Mouse (Mus musculus) hindbrain, embryonic 16.5 days (tissue): ENCODE measurements around the gene Ppp1r9b. TPM values are rescaled to one million over a fixed set of nuclear protein-coding genes. Genes with fewer than 3 reads are reported as not detected.

Source experiments
- ATAC-seq: fragments of 200-750 bp; cut with Nextera tagmentation; 2 replicates; pipeline ENCODE4 v1.8.0; 2017; ENCODE audit warnings: moderate TSS enrichment, moderate library complexity
- H3K27ac ChIP-seq: fragments of 300-500 bp; sonication (generic); 2 replicates; pipeline ENCODE4 v1.5.1; 2014; ENCODE audit warnings: low read depth, mild to moderate bottlenecking, control low read depth, low read length, moderate library complexity
- H3K27me3 ChIP-seq: fragments of 300-500 bp; sonication (generic); replicated peaks from 2 replicates; pipeline ENCODE4 v1.6.1; 2014; ENCODE audit warnings: low read length; ENCODE audit not compliant: control insufficient read depth, insufficient read depth
- H3K36me3 ChIP-seq: fragments of 300-500 bp; sonication (generic); 2 replicates; pipeline ENCODE4 v1.6.1; 2014; ENCODE audit warnings: mild to moderate bottlenecking, low read length, moderate library complexity, mixed read lengths; ENCODE audit not compliant: control insufficient read depth, insufficient read depth
- H3K4me1 ChIP-seq: fragments of 300-500 bp; sonication (generic); 2 replicates; pipeline ENCODE4 v1.6.1; 2014; ENCODE audit warnings: low read depth, low read length; ENCODE audit not compliant: control insufficient read depth, insufficient read depth
- H3K4me2 ChIP-seq: fragments of 300-500 bp; sonication (generic); 2 replicates; pipeline ENCODE4 v1.6.1; 2014; ENCODE audit warnings: mild to moderate bottlenecking, low read length, control low read depth, moderate library complexity
- H3K4me3 ChIP-seq: fragments of 300-500 bp; sonication (generic); 2 replicates; pipeline ENCODE4 v1.5.1; 2014; ENCODE audit warnings: mild to moderate bottlenecking, low read length, control low read depth, moderate library complexity
- H3K9ac ChIP-seq: fragments of 300-500 bp; sonication (generic); 2 replicates; pipeline ENCODE4 v1.6.1; 2014; ENCODE audit warnings: low read depth, mild to moderate bottlenecking, control low read depth, low read length, moderate library complexity
- H3K9me3 ChIP-seq: fragments of 300-500 bp; sonication (generic); 2 replicates; pipeline ENCODE4 v1.6.1; 2014; ENCODE audit warnings: mild to moderate bottlenecking, low read length, moderate library complexity; ENCODE audit not compliant: control insufficient read depth
- WGBS: fragments of 180-500 bp; shearing (Covaris S2); extraction: QIAGEN DNeasy Blood & Tissue Kit; methylation state at CpG from one replicate; pipeline ENCODE4 v1.1.7; 2014; 5-methylcytosine and 5-hydroxymethylcytosine counted together
- polyA plus RNA-seq: library from polyadenylated mRNA; unstranded; fragments of >200 nt; fragmentation: Nextera tagmentation; extraction: Ambion mirVana; gene quantifications from 2 replicates; pipeline ENCODE4 v1.2.1, GENCODE M21; 2015

The Ppp1r9b gene
- polyA plus RNA-seq, result 17.8 and 18.8 TPM in 2 replicates

DNA sequence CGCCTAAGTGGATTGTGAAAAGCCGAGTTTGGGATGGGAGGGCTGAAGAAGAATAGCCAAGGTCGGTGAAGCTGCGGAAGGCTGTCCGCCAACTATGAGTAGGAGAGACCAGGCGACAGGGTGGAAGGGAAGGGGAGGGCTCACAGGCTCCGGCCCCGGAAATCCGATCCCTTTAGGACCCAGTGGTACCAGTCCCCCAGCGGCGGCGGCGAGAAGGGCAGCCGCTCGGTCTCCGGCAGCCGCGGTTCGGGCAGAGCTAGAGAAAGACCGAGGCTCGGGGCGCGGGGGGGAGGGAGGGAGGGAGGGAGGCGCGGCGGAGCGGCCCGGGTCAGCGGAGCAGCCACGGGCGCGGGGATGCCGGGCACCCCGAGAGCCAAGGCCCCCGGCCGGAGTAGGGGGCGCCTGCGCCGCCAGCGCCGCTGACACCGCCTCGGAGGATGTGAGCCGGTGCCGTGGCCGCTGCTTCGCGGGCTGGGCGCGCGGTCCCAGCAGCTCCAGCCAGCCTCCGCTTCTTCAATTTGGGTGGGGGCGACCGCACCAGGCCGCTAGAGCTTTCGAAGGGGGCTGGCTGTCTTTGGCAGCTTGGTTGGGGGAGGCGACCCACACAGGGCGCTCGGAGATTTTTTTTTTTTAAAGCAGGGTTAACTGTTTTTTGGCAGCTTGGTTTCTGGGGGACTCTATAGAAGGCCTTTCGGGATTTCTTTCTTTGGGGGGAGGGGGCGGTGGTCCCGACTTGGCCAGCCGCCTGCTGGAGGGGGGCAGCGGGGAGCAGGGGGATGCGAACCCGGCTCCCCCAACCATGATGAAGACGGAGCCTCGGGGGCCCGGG, at the start of gene Ppp1r9b:
Gene Ppp1r9b, plus strand, starts transcription at position 287 of the 829 bp plus-strand sequence.
- no peaks in the 10 kb centered on the region for H3K9me3 ChIP-seq
- peaks cover 49% of the 10 kb centered on the region for H3K4me1 ChIP-seq
- peak within 1 kb of the TSS; percentile 86 for H3K9ac ChIP-seq
- H3K27me3 ChIP-seq, result no peaks in the 10 kb centered on the region
- peak within 1 kb of the TSS; percentile 95 for H3K27ac ChIP-seq
- WGBS, result under 1% methylated on average over 52 of the region's 69 CpGs
- ATAC-seq, result peak; percentile 77
- H3K36me3 ChIP-seq, result no peaks in the 10 kb centered on the region
- peak within 1 kb of the TSS; percentile 68 for H3K4me3 ChIP-seq
- peak within 1 kb of the TSS; percentile 96 for H3K4me2 ChIP-seq

DNA sequence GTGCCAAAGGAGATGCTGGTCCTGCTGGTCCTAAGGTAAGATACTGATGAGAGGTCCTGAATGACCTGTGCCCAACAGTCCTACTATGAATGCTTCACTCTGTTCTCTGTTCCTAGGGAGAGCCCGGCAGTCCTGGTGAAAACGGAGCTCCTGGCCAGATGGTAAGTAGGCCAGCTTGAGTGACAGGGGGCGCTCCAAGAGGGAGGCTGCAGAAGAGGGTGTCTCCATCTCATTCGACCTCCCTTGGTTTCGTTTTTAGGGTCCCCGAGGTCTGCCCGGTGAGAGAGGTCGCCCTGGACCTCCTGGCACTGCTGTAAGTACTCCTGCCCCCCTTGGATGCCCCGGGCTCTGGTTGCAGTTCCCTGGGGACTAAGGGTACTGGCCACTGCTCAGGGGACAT, 49.7 kb upstream of the Ppp1r9b start:
- 37% methylated on average over 9 of the region's 9 CpGs for WGBS
- Histone ChIP-seq H3K9ac (no peak overlapping the region), H3K4me2 (no peak overlapping the region), H3K36me3 (no peaks in the 10 kb centered on the region), H3K27me3 (peaks cover 21% of the 10 kb centered on the region), H3K9me3 (no peaks in the 10 kb centered on the region), H3K27ac (no peak overlapping the region), H3K4me1 (peaks cover 12% of the 10 kb centered on the region), H3K4me3 (no peak overlapping the region)
- ATAC-seq, result no peak

DNA sequence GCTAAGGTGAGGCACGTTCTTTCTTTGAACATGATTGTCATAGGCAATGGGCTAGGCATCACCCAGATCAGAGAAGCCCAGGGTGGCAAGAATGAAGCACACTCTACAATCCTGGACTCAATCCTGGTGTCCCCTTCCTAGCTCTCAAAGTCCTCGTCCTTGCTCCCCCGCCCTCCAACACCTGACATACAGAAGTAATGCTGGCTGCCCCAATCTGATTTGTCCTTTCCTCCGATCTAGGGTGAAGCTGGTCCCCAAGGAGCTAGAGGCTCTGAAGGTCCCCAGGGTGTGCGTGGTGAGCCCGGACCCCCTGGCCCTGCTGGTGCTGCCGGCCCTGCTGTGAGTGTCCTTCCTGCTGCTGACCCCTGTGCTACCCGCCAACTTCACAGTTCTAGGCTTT, 49.1 kb upstream of the Ppp1r9b start:
- Histone ChIP-seq H3K27me3 (peaks cover 19% of the 10 kb centered on the region), H3K4me2 (no peak overlapping the region), H3K4me1 (peaks cover 10% of the 10 kb centered on the region), H3K9me3 (no peaks in the 10 kb centered on the region), H3K27ac (no peak overlapping the region), H3K36me3 (no peaks in the 10 kb centered on the region), H3K9ac (no peak overlapping the region), H3K4me3 (no peak overlapping the region)
- ATAC-seq, result no peak
- 86% methylated on average over 8 of the region's 8 CpGs for WGBS

DNA sequence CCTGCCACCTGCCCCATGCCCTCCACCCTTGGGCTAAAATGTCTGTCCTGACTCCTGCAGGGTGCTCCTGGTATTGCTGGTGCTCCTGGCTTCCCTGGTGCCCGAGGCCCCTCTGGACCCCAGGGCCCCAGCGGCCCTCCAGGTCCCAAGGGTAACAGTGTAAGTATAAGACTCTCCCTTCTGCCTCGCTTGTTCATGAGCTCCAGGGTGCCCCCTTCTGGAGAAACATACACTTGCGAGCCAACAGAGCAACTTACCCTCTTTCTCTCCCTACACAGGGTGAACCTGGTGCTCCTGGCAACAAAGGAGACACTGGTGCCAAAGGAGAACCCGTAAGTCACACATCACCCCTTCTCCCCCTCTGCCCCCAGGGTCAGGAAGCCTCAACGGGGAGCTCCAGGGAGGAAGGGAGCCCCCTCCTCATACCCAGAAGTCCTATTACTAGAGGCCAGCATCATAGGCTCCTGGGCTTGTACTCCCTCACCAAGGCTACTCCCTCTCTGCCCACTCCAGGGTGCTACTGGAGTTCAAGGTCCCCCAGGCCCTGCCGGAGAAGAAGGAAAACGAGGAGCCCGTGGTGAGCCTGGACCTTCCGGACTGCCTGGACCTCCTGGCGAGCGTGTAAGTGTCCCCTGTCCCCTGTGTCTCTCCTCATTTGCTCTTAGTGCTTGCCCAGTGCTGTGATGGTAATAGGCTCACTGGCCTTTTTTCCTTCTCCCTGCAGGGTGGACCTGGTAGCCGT, 48.4 kb upstream of the Ppp1r9b start:
- WGBS, result 55% methylated on average over 13 of the region's 13 CpGs

DNA sequence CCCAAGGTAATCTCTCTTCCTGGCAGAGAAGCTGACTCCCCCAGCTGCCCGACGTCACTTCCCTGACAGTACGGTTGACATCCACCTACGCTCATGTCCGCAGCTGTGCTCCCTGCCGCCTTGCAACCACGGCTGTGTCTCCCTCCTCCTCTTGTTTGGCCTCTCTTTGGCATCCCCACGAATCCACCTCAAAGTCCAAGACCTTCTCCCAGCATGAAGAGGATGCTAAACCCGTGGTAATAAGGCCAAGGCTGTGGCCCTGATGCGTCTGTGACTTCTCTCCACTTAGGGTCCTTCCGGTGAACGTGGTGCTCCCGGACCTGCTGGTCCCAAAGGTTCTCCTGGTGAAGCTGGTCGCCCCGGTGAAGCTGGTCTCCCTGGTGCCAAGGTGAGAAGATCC, 47.8 kb upstream of the Ppp1r9b start:
- no peak for ATAC-seq
- Histone ChIP-seq H3K27me3 (peaks cover 9% of the 10 kb centered on the region), H3K4me3 (no peak overlapping the region), H3K36me3 (no peaks in the 10 kb centered on the region), H3K4me1 (no peaks in the 10 kb centered on the region; the same call in 1 of the 2 replicates), H3K9ac (no peak overlapping the region), H3K27ac (no peak overlapping the region), H3K4me2 (no peak overlapping the region), H3K9me3 (no peaks in the 10 kb centered on the region)
- whole genome bisulfite sequencing, result 79% methylated on average over 15 of the region's 15 CpGs

More for the DNA sequence above, 48.4 kb upstream of the Ppp1r9b start:
- Histone ChIP-seq H3K4me3 (no peak overlapping the region), H3K36me3 (no peaks in the 10 kb centered on the region), H3K9me3 (no peaks in the 10 kb centered on the region), H3K4me1 (peaks cover 6% of the 10 kb centered on the region), H3K9ac (no peak overlapping the region), H3K4me2 (no peak overlapping the region), H3K27ac (no peak overlapping the region), H3K27me3 (peaks cover 14% of the 10 kb centered on the region)
- ATAC-seq, result no peak

DNA sequence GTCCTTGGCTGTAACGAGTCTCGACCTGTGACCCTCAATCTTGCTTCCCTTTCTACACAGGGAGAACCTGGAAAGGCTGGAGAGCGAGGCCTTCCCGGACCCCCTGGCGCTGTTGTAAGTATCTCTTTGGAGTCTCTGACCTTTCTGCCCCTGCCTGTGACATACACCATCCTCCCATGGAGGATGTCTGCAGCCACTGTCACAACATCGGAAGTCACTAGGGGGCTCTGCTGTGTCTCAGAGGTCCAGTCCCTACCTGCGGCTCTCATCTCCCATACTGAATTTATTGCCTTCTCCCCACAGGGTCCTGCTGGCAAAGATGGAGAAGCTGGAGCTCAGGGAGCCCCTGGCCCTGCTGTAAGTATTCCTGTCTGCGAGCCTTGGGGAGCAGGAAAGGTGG, 46.5 kb upstream of the Ppp1r9b start:
- no peak overlapping the region for H3K27ac ChIP-seq
- no peaks in the 10 kb centered on the region for H3K36me3 ChIP-seq
- no peaks in the 10 kb centered on the region; the same call in 1 of the 2 replicates for H3K27me3 ChIP-seq
- WGBS, result 26% methylated on average over 8 of the region's 8 CpGs
- no peaks in the 10 kb centered on the region for H3K9me3 ChIP-seq
- H3K4me1 ChIP-seq, result no peaks in the 10 kb centered on the region
- H3K4me3 ChIP-seq, result no peak overlapping the region
- no peak for ATAC-seq
- H3K9ac ChIP-seq, result no peak overlapping the region
- no peak overlapping the region for H3K4me2 ChIP-seq

DNA sequence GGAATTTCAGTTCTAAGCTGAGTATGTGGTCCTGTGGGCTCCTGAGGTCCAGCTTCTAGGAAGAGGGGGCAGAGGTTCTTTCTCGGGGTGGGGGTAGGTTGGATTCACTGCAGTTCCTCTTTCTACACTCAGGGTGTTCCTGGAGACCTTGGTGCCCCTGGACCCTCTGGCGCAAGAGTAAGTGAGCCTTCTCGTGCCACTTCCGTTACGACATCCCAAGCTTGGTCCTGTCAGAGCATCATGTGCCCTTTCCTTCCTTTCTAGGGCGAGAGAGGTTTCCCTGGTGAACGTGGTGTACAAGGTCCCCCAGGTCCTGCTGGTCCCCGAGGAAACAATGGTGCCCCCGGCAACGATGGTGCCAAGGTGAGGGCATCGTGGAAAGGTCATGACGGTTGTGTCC, 45.6 kb upstream of the Ppp1r9b start:
- Histone ChIP-seq H3K36me3 (no peaks in the 10 kb centered on the region), H3K4me2 (no peak overlapping the region), H3K4me3 (no peak overlapping the region), H3K27me3 (no peaks in the 10 kb centered on the region; the same call in 1 of the 2 replicates), H3K9ac (no peak overlapping the region), H3K9me3 (no peaks in the 10 kb centered on the region), H3K27ac (no peak overlapping the region), H3K4me1 (no peaks in the 10 kb centered on the region)
- ATAC-seq, result no peak
- 86% methylated on average over 12 of the region's 12 CpGs for WGBS

DNA sequence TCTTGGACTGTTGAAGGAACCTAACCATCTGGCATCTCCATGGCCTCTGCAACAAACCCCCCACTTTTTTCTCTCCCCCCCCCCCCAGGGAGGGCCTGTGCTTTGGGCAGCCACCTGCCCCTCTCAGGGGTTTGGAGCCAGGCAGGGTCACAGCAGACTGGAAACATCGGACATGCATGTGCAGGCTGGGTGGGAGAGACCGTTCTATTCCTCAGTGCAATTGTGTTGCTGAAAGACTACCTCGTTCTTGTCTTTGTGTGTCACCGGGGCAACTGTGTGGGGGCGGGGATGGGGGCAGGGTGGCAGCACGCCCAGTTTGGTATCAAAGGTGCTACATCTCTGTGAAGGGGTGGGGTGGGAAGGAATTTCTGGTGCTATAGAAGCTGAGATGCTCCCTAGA, 38.7 kb upstream of the Ppp1r9b start:
- Histone ChIP-seq H3K4me1 (peaks cover 3% of the 10 kb centered on the region; the same call in 1 of the 2 replicates), H3K9me3 (no peaks in the 10 kb centered on the region), H3K27me3 (no peaks in the 10 kb centered on the region), H3K4me2 (0 out of 2 replicates have a peak overlapping the region, but pooled peaks have one; percentile 5), H3K27ac (no peak overlapping the region), H3K36me3 (no peaks in the 10 kb centered on the region), H3K9ac (no peak overlapping the region), H3K4me3 (no peak overlapping the region)
- WGBS, result 5% methylated on average over 6 of the region's 6 CpGs
- no peak for ATAC-seq

DNA sequence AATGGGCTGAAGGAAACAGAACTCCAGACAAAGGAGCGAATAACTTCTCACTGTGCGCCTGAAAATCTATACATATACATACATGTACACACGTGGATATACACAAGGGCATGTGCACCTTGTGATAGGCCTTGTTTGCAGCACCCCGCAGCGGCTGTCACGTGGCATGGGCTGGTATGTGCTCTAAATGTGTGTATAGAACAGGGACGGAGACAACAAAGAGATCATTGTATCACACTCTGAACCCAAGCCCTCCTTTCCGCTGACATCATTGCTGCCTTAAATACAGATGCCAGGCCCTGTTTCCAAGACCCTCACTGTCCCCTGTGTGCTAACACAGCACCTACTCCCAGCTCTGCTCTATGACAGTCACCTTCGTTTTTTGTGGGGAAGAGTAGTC, 35.7 kb upstream of the Ppp1r9b start:
- no peak overlapping the region for H3K27ac ChIP-seq
- no peak overlapping the region for H3K4me3 ChIP-seq
- ATAC-seq, result no peak
- no peaks in the 10 kb centered on the region for H3K9me3 ChIP-seq
- H3K9ac ChIP-seq, result no peak overlapping the region
- H3K27me3 ChIP-seq, result no peaks in the 10 kb centered on the region
- no peak overlapping the region for H3K4me2 ChIP-seq
- H3K36me3 ChIP-seq, result no peaks in the 10 kb centered on the region
- H3K4me1 ChIP-seq, result peaks cover 6% of the 10 kb centered on the region; the same call in 1 of the 2 replicates
- WGBS, result 61% methylated on average over 9 of the region's 9 CpGs
